Mouse (Mus musculus): ENCODE measurements around the gene Gsdma3.

DNA sequence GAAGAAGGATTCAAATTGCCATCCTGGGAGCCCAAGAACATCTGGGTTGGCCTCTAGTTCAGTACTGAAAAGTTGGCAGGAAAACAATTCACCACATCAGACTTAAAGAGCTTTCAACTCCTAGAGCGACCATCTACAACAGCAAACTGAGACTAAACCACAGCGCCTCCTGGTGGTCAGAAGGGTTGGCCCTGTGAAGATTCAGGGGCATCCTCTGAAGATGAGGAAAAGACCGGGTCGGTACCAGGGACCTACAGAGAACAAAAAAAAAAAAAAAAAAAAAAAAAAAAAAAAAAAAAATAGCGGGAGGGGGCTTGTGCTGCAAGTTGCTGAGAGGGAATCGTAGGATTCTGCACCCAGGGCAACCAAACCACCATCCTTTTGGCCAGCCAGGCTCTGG lies 28.8 kb upstream of the Gsdma3 start:
- TF ChIP-seq CTCF (conservative IDR thresholded peaks at IDR 0.05; ENCODE audit: low read length) (peak; percentile 83), NANOG (IDR thresholded peaks at IDR 0.05; ENCODE audit: borderline replicate concordance, low read length) (no peak)

All from E14TG2a.4 (cell line).